In genomic region chr1:166940146-166941076, GRCm38 (mm10) we compare ENCODE assay signal across 7 mouse cellular contexts.
A peak's percentile ranks its signal among the peaks of the same experiment; 100 is the strongest.
DNase-seq lines count a peak whose midpoint lies in the region; ATAC-seq and TF ChIP-seq lines count a peak whose summit lies in the region.
"Not testable (repeated sequence)": the region's sequence is repeated elsewhere in the genome, so short reads cannot be mapped to it uniquely, and the experiment has no call there.

No protein-coding gene starts in this region.

- H3K36me3 ChIP-seq in forebrain, embryonic 12.5 days (replicated peaks); heart, embryonic 14.5 days (ENCODE audit: control insufficient read depth, insufficient read depth, low read length); hindbrain, postnatal 0 days (ENCODE audit: insufficient read depth, low read length); limb, embryonic 13.5 days; midbrain, embryonic 10.5 days; neural tube, embryonic 14.5 days (ENCODE audit: control insufficient read depth, insufficient read depth, low read length): not testable (repeated sequence)

- not testable (repeated sequence) for H3K27ac ChIP-seq in cerebellum, adult 2 months (ENCODE audit: insufficient read depth, low read length); forebrain, embryonic 12.5 days; heart, embryonic 14.5 days (replicated peaks in 1 of 2; ENCODE audit: control insufficient read depth in 1 of 2, insufficient read depth in 1 of 2, low read depth in 2 of 2, low read length in 2 of 2); hindbrain, postnatal 0 days; limb, embryonic 13.5 days; neural tube, embryonic 14.5 days (ENCODE audit: low read depth, low read length)
- H3K27ac ChIP-seq in midbrain, embryonic 10.5 days (replicated peaks): 0 out of 2 replicates have a peak overlapping the region, but pooled peaks have one; percentile 42

- not testable (repeated sequence) for TF ChIP-seq POLR2A in cerebellum, adult 2 months (IDR thresholded peaks at IDR 0.05; ENCODE audit: borderline replicate concordance, insufficient read depth, low read length)

- peak overlapping the region; percentile 48 for H3K4me3 ChIP-seq in cerebellum, adult 2 months (replicated peaks; ENCODE audit: insufficient read depth, low read depth, low read length)
- H3K4me3 ChIP-seq in forebrain, embryonic 12.5 days (replicated peaks): peak overlapping the region; percentile 28
- H3K4me3 ChIP-seq in heart, embryonic 14.5 days (ENCODE audit: control insufficient read depth in 1 of 2, insufficient read depth in 1 of 2, low read depth in 1 of 2, low read length in 2 of 2): peak overlapping the region; percentile 16 to 20; a peak in 3 of 4 replicates
- peak overlapping the region; percentile 24 for H3K4me3 ChIP-seq in hindbrain, postnatal 0 days (ENCODE audit: low read length)
- H3K4me3 ChIP-seq in limb, embryonic 13.5 days: peak overlapping the region; percentile 29
- H3K4me3 ChIP-seq in midbrain, embryonic 10.5 days: peak overlapping the region; percentile 41
- not testable (repeated sequence) for H3K4me3 ChIP-seq in neural tube, embryonic 14.5 days (ENCODE audit: low read depth, low read length)

- not testable (repeated sequence) for H3K4me1 ChIP-seq in cerebellum, adult 2 months (ENCODE audit: control insufficient read depth, insufficient read depth, low read length); forebrain, embryonic 12.5 days; heart, embryonic 14.5 days (ENCODE audit: control insufficient read depth in 2 of 2, insufficient read depth in 2 of 2, low read length in 2 of 2); hindbrain, postnatal 0 days (ENCODE audit: insufficient read depth, low read length); limb, embryonic 13.5 days; midbrain, embryonic 10.5 days; neural tube, embryonic 14.5 days (ENCODE audit: control insufficient read depth, insufficient read depth, low read length)

- TF ChIP-seq CTCF in cerebellum, adult 2 months (IDR thresholded peaks at IDR 0.05; ENCODE audit: borderline replicate concordance, insufficient read depth, low read depth, low read length); hindbrain, postnatal 0 days (IDR thresholded peaks at IDR 0.05; ENCODE audit: low read depth): not testable (repeated sequence)

- 46% methylated on average over 31 of the region's 31 CpGs for WGBS in cerebellum, adult 2 months
- WGBS in forebrain, embryonic 12.5 days: 57% methylated on average over 31 of the region's 31 CpGs
- WGBS in heart, embryonic 14.5 days: 45% methylated on average over 31 of the region's 31 CpGs
- WGBS in hindbrain, postnatal 0 days: 45% methylated on average over 31 of the region's 31 CpGs
- 57% methylated on average over 31 of the region's 31 CpGs for WGBS in limb, embryonic 13.5 days
- 64% methylated on average over 31 of the region's 31 CpGs for WGBS in midbrain, embryonic 10.5 days
- WGBS in neural tube, embryonic 14.5 days: 58% methylated on average over 31 of the region's 31 CpGs

- not testable (repeated sequence) for H3K9ac ChIP-seq in forebrain, embryonic 12.5 days; heart, embryonic 14.5 days (ENCODE audit: low read length); hindbrain, postnatal 0 days (replicated peaks; ENCODE audit: low read length); limb, embryonic 13.5 days; neural tube, embryonic 14.5 days (replicated peaks; ENCODE audit: low read depth, low read length)

- peak; percentile 39; the same call in 1 of the 2 replicates for ATAC-seq in forebrain, embryonic 12.5 days (ENCODE audit: low FRiP score)
- ATAC-seq in heart, embryonic 14.5 days (ENCODE audit: insufficient number of reproducible peaks, insufficient read depth, low FRiP score, low read depth): not testable (repeated sequence)
- ATAC-seq in hindbrain, postnatal 0 days: peak; percentile 80
- 0 out of 2 replicates have a peak, but pooled peaks have one; percentile 59 for ATAC-seq in limb, embryonic 13.5 days (ENCODE audit: low FRiP score, low read depth)
- peak; percentile 69; the same call in 1 of the 2 replicates for ATAC-seq in neural tube, embryonic 14.5 days (ENCODE audit: low read depth)

- H3K9me3 ChIP-seq in forebrain, embryonic 12.5 days; heart, embryonic 14.5 days (ENCODE audit: control insufficient read depth, low read length); hindbrain, postnatal 0 days (ENCODE audit: low read length); limb, embryonic 13.5 days; midbrain, embryonic 10.5 days (replicated peaks); neural tube, embryonic 14.5 days (ENCODE audit: control insufficient read depth, low read length): not testable (repeated sequence)

- H3K27me3 ChIP-seq in cerebellum, adult 2 months (ENCODE audit: control insufficient read depth, insufficient read depth, low read length); forebrain, embryonic 12.5 days; heart, embryonic 14.5 days (ENCODE audit: control insufficient read depth, insufficient read depth, low read length); hindbrain, postnatal 0 days (ENCODE audit: insufficient read depth, low read length); limb, embryonic 13.5 days; midbrain, embryonic 10.5 days (ENCODE audit: low read depth, poor library complexity, severe bottlenecking); neural tube, embryonic 14.5 days (ENCODE audit: control insufficient read depth, insufficient read depth, low read length): not testable (repeated sequence)

- DNase-seq in cerebellum, adult 2 months: peak in 1 of 2 experiments; percentile 5
- peak; percentile 23 for DNase-seq in hindbrain, postnatal 0 days (ENCODE audit: low spot score)
- DNase-seq in midbrain, embryonic 10.5 days (ENCODE audit: low spot score): peak; percentile 20

- peak overlapping the region; percentile 31 for H3K4me2 ChIP-seq in forebrain, embryonic 12.5 days
- H3K4me2 ChIP-seq in heart, embryonic 14.5 days (ENCODE audit: low read length): peak overlapping the region; percentile 39
- H3K4me2 ChIP-seq in hindbrain, postnatal 0 days (ENCODE audit: low read depth, low read length): peak overlapping the region; percentile 38; the same call in 1 of the 2 replicates
- H3K4me2 ChIP-seq in limb, embryonic 13.5 days (replicated peaks): peak overlapping the region; percentile 41
- H3K4me2 ChIP-seq in neural tube, embryonic 14.5 days (ENCODE audit: low read depth, low read length): peak overlapping the region; percentile 23; the same call in 1 of the 2 replicates
